Mouse (Mus musculus) hindbrain, embryonic 14.5 days (tissue): ENCODE data around the gene Olfr284. TPM values are rescaled to one million over a fixed set of nuclear protein-coding genes. Genes with fewer than 3 reads are reported as not detected.

ENCODE experiments used
- polyA plus RNA-seq: library from polyadenylated mRNA; unstranded; fragments of >200 nt; fragmentation: Nextera tagmentation; extraction: Ambion mirVana; gene quantifications from 2 replicates; pipeline ENCODE4 v1.2.1, GENCODE M21; 2014

Gene Olfr284
- polyA plus RNA-seq, 1 experiment from 2014 or later, result not detected

Other genes with a start within 250 kb of the Olfr284 start
- 77.6 and 83.0 TPM in 2 replicates for gene Pfkm, start 248.4 kb downstream of the Olfr284 start, polyA plus RNA-seq
- 22.9 and 23.6 TPM in 2 replicates for gene Senp1, start 247.2 kb downstream of the Olfr284 start, polyA plus RNA-seq
- gene Asb8, start 175.4 kb downstream of the Olfr284 start, polyA plus RNA-seq, result 66.2 and 66.8 TPM in 2 replicates
- gene Ccdc184, start 173.8 kb downstream of the Olfr284 start, polyA plus RNA-seq, result 98.1 and 125 TPM in 2 replicates
- not detected in 2 replicates for gene Olfr288, start 145.4 kb downstream of the Olfr284 start, polyA plus RNA-seq
- not detected in 2 replicates for gene Gm44579, start 120.0 kb downstream of the Olfr284 start, polyA plus RNA-seq
- 0.17 TPM in 1 of 2 replicates, not detected in the other for gene Olfr287, start 119.9 kb downstream of the Olfr284 start, polyA plus RNA-seq
- not detected in 2 replicates for gene Olfr286, start 106.5 kb downstream of the Olfr284 start, polyA plus RNA-seq
- not detected in 2 replicates for gene H1fnt, start 83.7 kb downstream of the Olfr284 start, polyA plus RNA-seq
- gene Zfp641, start 44.8 kb downstream of the Olfr284 start, polyA plus RNA-seq, result 12.2 and 14.5 TPM in 2 replicates
- not detected in 2 replicates for gene Olfr285, start 23.6 kb downstream of the Olfr284 start, polyA plus RNA-seq
- not detected in 2 replicates for gene Olfr283, start 40.0 kb upstream of the Olfr284 start, polyA plus RNA-seq
- not detected in 2 replicates for gene Olfr282, start 90.2 kb upstream of the Olfr284 start, polyA plus RNA-seq
- not detected in 2 replicates for gene Olfr281, start 111.6 kb upstream of the Olfr284 start, polyA plus RNA-seq
- not detected in 2 replicates for gene OR5BS1P, start 128.9 kb upstream of the Olfr284 start, polyA plus RNA-seq
- not detected in 2 replicates for gene Lalba, start 141.7 kb upstream of the Olfr284 start, polyA plus RNA-seq
- gene Olfr279, start 151.4 kb upstream of the Olfr284 start, polyA plus RNA-seq, result not detected in 2 replicates
- gene Kansl2, start 193.3 kb upstream of the Olfr284 start, polyA plus RNA-seq, result 99.5 and 100 TPM in 2 replicates
- gene Ccnt1, start 229.9 kb upstream of the Olfr284 start, polyA plus RNA-seq, result 59.8 and 65.1 TPM in 2 replicates
- gene 4930415O20Rik, start 230.0 kb upstream of the Olfr284 start, polyA plus RNA-seq, result not detected in 2 replicates